Mouse (Mus musculus) myocyte (in vitro differentiated cells): Measurements from ENCODE around the gene Slc26a6. TPM values are rescaled to one million over a fixed set of nuclear protein-coding genes. Genes with fewer than 3 reads are reported as not detected.

Source experiments
- H3K27me3 ChIP-seq: one replicate; pipeline ENCODE4 v1.6.1; 2011; ENCODE audit not compliant: control insufficient read depth, insufficient read depth, insufficient read length
- H3K36me3 ChIP-seq: one replicate; pipeline ENCODE4 v1.6.1; 2011; ENCODE audit not compliant: control insufficient read depth, insufficient read depth
- H3K4me2 ChIP-seq: one replicate; pipeline ENCODE4 v1.6.1; 2011; ENCODE audit warnings: low read depth, control low read depth
- H3K4me3 ChIP-seq: one replicate; pipeline ENCODE4 v1.5.1; 2011; ENCODE audit warnings: mild to moderate bottlenecking, control low read depth, moderate library complexity
- H3K79me2 ChIP-seq: one replicate; pipeline ENCODE4 v1.6.1; 2011; ENCODE audit not compliant: control insufficient read depth, insufficient read depth
- H3ac ChIP-seq: one replicate; pipeline ENCODE4 v1.6.1; 2011; ENCODE audit not compliant: control insufficient read depth, insufficient read length
- CEBPB ChIP-seq: IDR thresholded peaks from 2 replicates; pipeline ENCODE4 v1.6.1; 2011; ENCODE audit warnings: mild to moderate bottlenecking, moderate library complexity; ENCODE audit not compliant: poor library complexity, insufficient read depth, severe bottlenecking
- MAX ChIP-seq: IDR thresholded peaks from one replicate; pipeline ENCODE4 v1.6.1; 2011; ENCODE audit warnings: low read depth, mild to moderate bottlenecking, control low read depth
- MYOD1 ChIP-seq, 3 experiments: IDR thresholded peaks; one replicate each; pipeline ENCODE4 v1.6.1; 2011; ENCODE audit warnings: control low read depth in 2 of 3, low read depth in 2 of 3, mild to moderate bottlenecking in 2 of 3, moderate library complexity in 1 of 3; ENCODE audit not compliant: insufficient read length in 2 of 3, control insufficient read depth in 1 of 3
- MYOG ChIP-seq, 3 experiments: IDR thresholded peaks; one replicate each; pipeline ENCODE4 v1.6.1; 2011; ENCODE audit warnings: control low read depth in 2 of 3, low read depth in 2 of 3, mild to moderate bottlenecking in 2 of 3; ENCODE audit not compliant: insufficient read length in 2 of 3, control insufficient read depth in 1 of 3, insufficient read depth in 1 of 3
- POLR2A ChIP-seq: IDR thresholded peaks from one replicate; pipeline ENCODE4 v1.6.1; 2011; ENCODE audit warnings: low read depth, mild to moderate bottlenecking, control low read depth, moderate library complexity; ENCODE audit not compliant: insufficient read length
- POLR2AphosphoS2 ChIP-seq: IDR thresholded peaks from one replicate; pipeline ENCODE4 v1.6.1; 2011; ENCODE audit warnings: low read depth, control low read depth; ENCODE audit not compliant: insufficient read length
- REST ChIP-seq: IDR thresholded peaks from one replicate; pipeline ENCODE4 v1.6.1; 2011; ENCODE audit warnings: mild to moderate bottlenecking, control low read depth, moderate library complexity; ENCODE audit not compliant: insufficient read depth, insufficient read length
- SRF ChIP-seq: IDR thresholded peaks from one replicate; pipeline ENCODE4 v1.6.1; 2011; ENCODE audit warnings: low read depth; ENCODE audit not compliant: control insufficient read depth, insufficient read length
- TCF12 ChIP-seq: IDR thresholded peaks from one replicate; pipeline ENCODE4 v1.6.1; 2011; ENCODE audit warnings: mild to moderate bottlenecking, control low read depth; ENCODE audit not compliant: poor library complexity, insufficient read depth, severe bottlenecking
- TCF3 ChIP-seq: IDR thresholded peaks from one replicate; pipeline ENCODE4 v1.6.1; 2011; ENCODE audit warnings: low read depth, control low read depth; ENCODE audit not compliant: insufficient read length
- USF1 ChIP-seq: IDR thresholded peaks from one replicate; pipeline ENCODE4 v1.6.1; 2011; ENCODE audit warnings: low read depth, mild to moderate bottlenecking, control low read depth, moderate library complexity
- polyA plus RNA-seq: library from polyadenylated mRNA; unstranded; fragments of >200 nt; fragmentation: generic; extraction: Trizol; gene quantifications from one replicate; pipeline ENCODE4 v1.2.1, GENCODE M21; 2012; ENCODE audit warnings: missing spikeins

Gene Slc26a6
- polyA plus RNA-seq, 1 experiment = 18.8 TPM

DNA sequence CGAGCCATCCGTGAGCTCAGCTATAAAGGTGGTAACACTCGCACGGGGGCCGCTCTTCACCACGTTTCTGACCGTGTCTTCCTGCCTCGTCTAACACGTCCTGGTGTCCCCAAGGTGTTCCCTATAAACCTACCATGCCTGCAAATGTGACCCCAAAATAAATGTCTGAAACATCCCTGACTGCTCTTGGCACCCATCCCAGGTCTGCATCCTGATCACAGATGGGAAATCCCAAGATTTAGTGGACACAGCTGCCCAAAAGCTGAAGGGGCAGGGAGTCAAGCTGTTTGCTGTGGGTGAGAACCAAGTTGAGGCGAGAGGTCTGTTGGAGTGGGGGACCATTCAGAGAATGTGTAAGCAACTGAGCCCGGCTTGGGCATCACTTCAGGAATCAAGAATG, 102.2 kb downstream of the Slc26a6 start:
- H3K36me3 ChIP-seq = no peaks in the 10 kb centered on the region
- H3K4me2 ChIP-seq = no peak overlapping the region
- H3K27me3 ChIP-seq = no peaks in the 10 kb centered on the region
- H3K4me3 ChIP-seq = no peak overlapping the region
- no peak overlapping the region for H3ac ChIP-seq
- TF ChIP-seq REST (no peak), TCF12 (no peak), POLR2A (no peak), TCF3 (no peak), MYOD1 (IDR thresholded peaks at IDR 0.05; ENCODE audit: control insufficient read depth in 1 of 3, insufficient read length in 2 of 3, low read depth in 2 of 3) (peak in 2 of 3 experiments; percentile 32 to 41), MYOG (IDR thresholded peaks at IDR 0.05; ENCODE audit: control insufficient read depth in 1 of 3, insufficient read depth in 1 of 3, insufficient read length in 2 of 3, low read depth in 2 of 3) (no peak)
- no peaks in the 10 kb centered on the region for H3K79me2 ChIP-seq

DNA sequence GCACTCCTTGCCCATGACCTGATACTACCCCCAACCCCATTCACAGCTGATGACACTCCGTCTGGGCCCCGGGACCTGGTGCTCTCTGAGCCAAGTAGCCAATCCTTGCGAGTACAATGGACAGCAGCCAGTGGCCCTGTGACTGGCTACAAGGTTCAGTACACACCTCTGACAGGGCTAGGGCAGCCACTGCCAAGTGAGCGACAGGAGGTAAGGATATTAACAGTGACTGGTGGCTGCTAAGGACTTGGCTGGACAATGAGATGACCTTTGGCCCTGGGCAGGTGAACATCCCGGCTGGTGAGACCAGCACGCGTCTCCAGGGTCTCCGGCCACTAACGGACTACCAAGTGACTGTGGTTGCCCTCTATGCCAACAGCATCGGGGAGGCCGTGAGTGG, 102.8 kb downstream of the Slc26a6 start:
- Histone ChIP-seq H3K36me3 (no peaks in the 10 kb centered on the region), H3K4me2 (no peak overlapping the region), H3K4me3 (no peak overlapping the region), H3K79me2 (no peaks in the 10 kb centered on the region), H3K27me3 (no peaks in the 10 kb centered on the region), H3ac (no peak overlapping the region)
- TF ChIP-seq POLR2A (no peak), USF1 (no peak), REST (no peak), MAX (no peak), POLR2AphosphoS2 (no peak), CEBPB (no peak), MYOD1 (IDR thresholded peaks at IDR 0.05; ENCODE audit: control insufficient read depth in 1 of 3, insufficient read length in 2 of 3, low read depth in 2 of 3) (no peak), TCF12 (no peak), SRF (no peak), MYOG (IDR thresholded peaks at IDR 0.05; ENCODE audit: control insufficient read depth in 1 of 3, insufficient read depth in 1 of 3, insufficient read length in 2 of 3, low read depth in 2 of 3) (no peak)

Other genes with a start within 250 kb of the Slc26a6 start
- 51.1 TPM for gene Arih2, start 203.9 kb upstream of the Slc26a6 start, polyA plus RNA-seq
- 27.7 TPM for gene Slc25a20, start 191.2 kb upstream of the Slc26a6 start, polyA plus RNA-seq
- 21.5 TPM for gene Prkar2a, start 164.0 kb upstream of the Slc26a6 start, polyA plus RNA-seq
- gene Ip6k2, start 69.5 kb upstream of the Slc26a6 start, polyA plus RNA-seq = 45.5 TPM
- 5.9 TPM for gene Nckipsd, start 44.9 kb upstream of the Slc26a6 start, polyA plus RNA-seq
- gene Celsr3, start 27.0 kb upstream of the Slc26a6 start, polyA plus RNA-seq = 0.65 TPM
- not detected for gene Tmem89, start 61.3 kb downstream of the Slc26a6 start, polyA plus RNA-seq
- 468 TPM for gene Uqcrc1, start 83.3 kb downstream of the Slc26a6 start, polyA plus RNA-seq
- 8.4 TPM for gene Col7a1, start 100.3 kb downstream of the Slc26a6 start, polyA plus RNA-seq
- gene Ucn2, start 132.7 kb downstream of the Slc26a6 start, polyA plus RNA-seq = 0.17 TPM
- gene Pfkfb4, start 138.5 kb downstream of the Slc26a6 start, polyA plus RNA-seq = 4.4 TPM
- gene Shisa5, start 185.3 kb downstream of the Slc26a6 start, polyA plus RNA-seq = 82.8 TPM
- gene Trex1, start 206.5 kb downstream of the Slc26a6 start, polyA plus RNA-seq = 10.0 TPM
- 9.6 TPM for gene Atrip, start 220.8 kb downstream of the Slc26a6 start, polyA plus RNA-seq
- 13.8 TPM for gene Ccdc51, start 229.2 kb downstream of the Slc26a6 start, polyA plus RNA-seq
- gene Tma7, start 229.3 kb downstream of the Slc26a6 start, polyA plus RNA-seq = 271 TPM
- 6.1 TPM for gene Plxnb1, start 242.1 kb downstream of the Slc26a6 start, polyA plus RNA-seq